Comparison of ENCODE assay signal across 28 mouse cellular contexts in the genomic region with DNA sequence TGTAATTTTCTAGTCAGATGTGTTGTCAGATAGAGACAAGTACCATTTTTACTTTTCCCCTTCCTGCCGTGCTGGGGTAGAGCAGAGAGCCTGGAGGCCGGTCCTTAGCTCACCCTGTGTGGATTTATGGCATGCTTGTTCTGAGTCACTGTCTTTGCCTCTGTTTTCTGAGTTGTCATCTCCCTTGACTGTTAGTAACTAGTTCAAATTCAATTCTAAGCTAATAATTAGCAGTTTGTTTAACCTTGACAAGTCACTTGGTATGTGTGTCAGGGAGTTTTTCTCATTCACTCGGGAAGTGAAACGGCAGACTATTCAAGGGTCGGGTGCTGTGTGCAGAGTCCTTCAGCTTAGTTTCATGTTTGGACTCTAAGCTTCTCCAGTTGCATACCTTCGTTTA.
DNase-seq lines count a peak whose midpoint lies in the region; ATAC-seq and TF ChIP-seq lines count a peak whose summit lies in the region.
"Had no signal": no experiment of that assay in that cellular context is flagged by ENCODE, and none has a peak within 500 bp of the region (broad histone marks: within the 10 kb centered on the region; RNA-seq: fewer than 3 reads in every experiment).

No protein-coding gene starts in this region.

- DNase-seq in adrenal gland, adult 8-10 months = peak; percentile 33
- no peak for DNase-seq in adrenal gland, postnatal 25 days
- peak; percentile 24 for DNase-seq in kidney, adult 18-20 months
- DNase-seq in liver, adult 2 months (ENCODE audit: extremely low read depth, low read depth, low spot score) = peak; percentile 63
- no peak for DNase-seq in liver
- no peak for DNase-seq in Muller cell, postnatal 12 days (ENCODE audit: inconsistent ontology term)
- DNase-seq: cerebellum, adult 8-10 months; cerebellum, postnatal 36 days; kidney, postnatal 14 days; liver, embryonic 13.5 days; lung, adult 2 months; lung, postnatal 10 days; right cerebral cortex, postnatal 4 days; thymus, adult 18-20 months; thymus, postnatal 25 days had no signal

- no peak overlapping the region for H3K27ac ChIP-seq in kidney, embryonic 14.5 days (ENCODE audit: low read depth, low read length)
- H3K27ac ChIP-seq in liver, adult 2 months (replicated peaks; ENCODE audit: insufficient read depth, low read depth, low read length) = peak overlapping the region; percentile 74
- H3K27ac ChIP-seq: heart, embryonic 15.5 days; hindbrain, embryonic 12.5 days; hindbrain, postnatal 0 days; intestine, embryonic 15.5 days; layer of hippocampus, adult 2 months; left cerebral cortex, adult 2 months; limb, embryonic 12.5 days; liver, embryonic 13.5 days; macrophage; midbrain, embryonic 13.5 days; neural tube, embryonic 13.5 days; stomach, postnatal 0 days had no signal

- ATAC-seq in kidney, embryonic 14.5 days (ENCODE audit: low FRiP score, low TSS enrichment) = no peak
- ATAC-seq: forebrain, embryonic 14.5 days; hindbrain, postnatal 0 days; intestine, embryonic 15.5 days; midbrain, embryonic 13.5 days had no signal

- TF ChIP-seq CTCF in liver, adult 2 months (IDR thresholded peaks at IDR 0.05; ENCODE audit: low read depth, low read length) = no peak

- no peak overlapping the region for H3K9ac ChIP-seq in kidney, embryonic 14.5 days (ENCODE audit: low read depth, low read length)
- no peak overlapping the region for H3K9ac ChIP-seq in liver, adult 2 months (ENCODE audit: low read depth, low read length)
- H3K9ac ChIP-seq: heart, embryonic 15.5 days; hindbrain, embryonic 12.5 days; intestine, embryonic 15.5 days; limb, embryonic 12.5 days; liver, embryonic 13.5 days; midbrain, embryonic 13.5 days; neural tube, embryonic 13.5 days had no signal

- no peak for TF ChIP-seq POLR2A in liver, adult 2 months (IDR thresholded peaks at IDR 0.05; ENCODE audit: extremely low read depth, insufficient read depth, low read length)

- 80% methylated on average over 6 of the region's 6 CpGs for WGBS in kidney, embryonic 14.5 days
- 26% methylated on average over 6 of the region's 6 CpGs for WGBS in liver, adult 2 months

- H3K79me2 ChIP-seq in liver, adult 2 months (ENCODE audit: control insufficient read depth, insufficient read depth, low read length) = peaks cover 12% of the 10 kb centered on the region; the same call in 1 of the 2 replicates

- H3K4me2 ChIP-seq in kidney, embryonic 14.5 days (replicated peaks; ENCODE audit: low read depth, low read length) = no peak overlapping the region
- H3K4me2 ChIP-seq: heart, embryonic 15.5 days; hindbrain, embryonic 12.5 days; intestine, embryonic 15.5 days; limb, embryonic 12.5 days; liver, embryonic 13.5 days; midbrain, embryonic 13.5 days; neural tube, embryonic 13.5 days had no signal

- H3K4me3 ChIP-seq in kidney, embryonic 14.5 days (ENCODE audit: low read length) = no peak overlapping the region
- H3K4me3 ChIP-seq in liver, adult 2 months (ENCODE audit: insufficient read depth, low read depth, low read length) = no peak overlapping the region
- H3K4me3 ChIP-seq: heart, embryonic 15.5 days; hindbrain, embryonic 12.5 days; intestine, embryonic 15.5 days; layer of hippocampus, adult 2 months; left cerebral cortex, adult 2 months; limb, embryonic 12.5 days; liver, embryonic 13.5 days; midbrain, embryonic 13.5 days; neural tube, embryonic 13.5 days had no signal

- no peaks in the 10 kb centered on the region; the same call in 1 of the 2 replicates for H3K9me3 ChIP-seq in kidney, embryonic 14.5 days (ENCODE audit: control insufficient read depth, low read length)
- H3K9me3 ChIP-seq: heart, embryonic 15.5 days; hindbrain, embryonic 12.5 days; intestine, embryonic 15.5 days; liver, embryonic 13.5 days; midbrain, embryonic 13.5 days; neural tube, embryonic 13.5 days had no signal

- no peaks in the 10 kb centered on the region for H3K27me3 ChIP-seq in kidney, embryonic 14.5 days (ENCODE audit: control insufficient read depth, insufficient read depth, low read length)
- no peaks in the 10 kb centered on the region for H3K27me3 ChIP-seq in liver, adult 2 months (ENCODE audit: control insufficient read depth, insufficient read depth, low read length)
- H3K27me3 ChIP-seq: heart, embryonic 15.5 days; intestine, embryonic 15.5 days; limb, embryonic 12.5 days; liver, embryonic 13.5 days had no signal

- H3K36me3 ChIP-seq in kidney, embryonic 14.5 days (ENCODE audit: control insufficient read depth, insufficient read depth, low read length) = no peaks in the 10 kb centered on the region
- peaks cover 3% of the 10 kb centered on the region; the same call in 1 of the 2 replicates for H3K36me3 ChIP-seq in liver, adult 2 months (ENCODE audit: control insufficient read depth, insufficient read depth, low read length)
- H3K36me3 ChIP-seq: heart, embryonic 15.5 days; hindbrain, embryonic 12.5 days; intestine, embryonic 15.5 days; liver, embryonic 13.5 days; neural tube, embryonic 13.5 days had no signal

- H3K4me1 ChIP-seq in kidney, embryonic 14.5 days (ENCODE audit: control insufficient read depth, insufficient read depth, low read length) = peaks cover 3% of the 10 kb centered on the region; the same call in 1 of the 2 replicates
- peaks cover 13% of the 10 kb centered on the region for H3K4me1 ChIP-seq in liver, adult 2 months (ENCODE audit: control insufficient read depth, insufficient read depth, low read length)

Comparison
In these comparisons a context has a peak if more than half of its experiments do, and no peak if none do; other contexts are left out.
1. DNase-seq: peak in adrenal gland, adult 8-10 months (single experiment), kidney, adult 18-20 months (single experiment) and liver, adult 2 months (single experiment); none in adrenal gland, postnatal 25 days (single experiment), liver (single experiment) and Muller cell, postnatal 12 days (single experiment).